Mouse (Mus musculus) G1E (cell line): Measurements from ENCODE around the gene Angpt4.

ENCODE experiments used
- CTCF ChIP-seq: IDR thresholded peaks from 2 replicates; pipeline ENCODE4 v1.5.1; 2012; ENCODE audit warnings: low read depth, low read length, inconsistent platforms, mixed read lengths
- POLR2AphosphoS5 ChIP-seq: IDR thresholded peaks from 2 replicates; pipeline ENCODE4 v1.6.1; 2012; ENCODE audit warnings: low read depth, low read length, inconsistent platforms; ENCODE audit not compliant: insufficient replicate concordance

DNA sequence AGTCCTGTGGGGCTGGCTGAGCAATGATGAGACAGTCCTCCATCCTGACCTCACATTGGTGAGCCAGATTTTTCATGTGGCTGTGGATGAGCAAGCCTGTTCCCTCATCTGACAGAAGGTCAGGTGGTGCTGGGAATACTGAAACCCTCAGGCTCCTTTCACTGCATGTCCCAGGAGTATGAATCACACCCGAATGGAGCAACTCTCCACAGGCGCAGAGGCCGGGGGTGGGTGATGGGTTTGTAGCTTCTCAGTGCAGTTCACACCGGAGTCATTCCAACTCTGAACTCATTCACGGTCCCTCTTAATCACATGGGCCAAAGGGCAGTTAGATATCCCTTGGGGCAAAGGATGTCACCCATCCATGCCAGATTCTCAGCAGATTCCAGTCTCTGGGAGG lies 3.1 kb downstream of the Angpt4 start:
- TF ChIP-seq CTCF (no peak), POLR2AphosphoS5 (no peak)
